Mouse (Mus musculus) gastrocnemius, postnatal 10 days (tissue): ENCODE data around the gene Cyb561d1. TPM values are rescaled to one million over a fixed set of nuclear protein-coding genes. Genes with fewer than 3 reads are reported as not detected.

Experiments used
- DNase-seq: peaks from one replicate; pipeline ENCODE4 v3.0.0; 2021; ENCODE audit warnings: mixed read lengths
- total RNA-seq, 2 experiments: library from RNA; stranded (reverse); gene quantifications; 2 replicates each; pipeline ENCODE4 v1.2.3; 2021

Cyb561d1 gene
- total RNA-seq, 2 experiments from 2014 or later: 3.5 to 4.2 TPM

- DNase-seq: peak; percentile 89
These were observed 2.8 kb upstream of the Cyb561d1 start for GRCm38 (mm10) chr3:108203621-108204325.

- no peak for DNase-seq
These were observed 2.2 kb upstream of the Cyb561d1 start for GRCm38 (mm10) chr3:108203212-108203611.

GRCm38 (mm10) chr3:108202506-108202905 is 1.5 kb upstream of the Cyb561d1 start:
- DNase-seq: no peak

- no peak for DNase-seq
These were observed 1.8 kb downstream of the Cyb561d1 start for GRCm38 (mm10) chr3:108199231-108199630.

- DNase-seq: no peak
These were observed 3.9 kb downstream of the Cyb561d1 start for GRCm38 (mm10) chr3:108197066-108197497.

- DNase-seq: no peak
These were observed 4.9 kb downstream of the Cyb561d1 start for GRCm38 (mm10) chr3:108195941-108196590.

- no peak for DNase-seq
These were observed 5.7 kb downstream of the Cyb561d1 start for GRCm38 (mm10) chr3:108195287-108195686.

GRCm38 (mm10) chr3:108193686-108194085 is 7.3 kb downstream of the Cyb561d1 start:
- no peak for DNase-seq

GRCm38 (mm10) chr3:108189897-108190296 is 11.1 kb downstream of the Cyb561d1 start:
- DNase-seq: no peak

GRCm38 (mm10) chr3:108188716-108189490 is 12.1 kb downstream of the Cyb561d1 start:
- DNase-seq: no peak

- no peak for DNase-seq
These were observed 13.8 kb downstream of the Cyb561d1 start for GRCm38 (mm10) chr3:108187111-108187795.

- peak; percentile 61 for DNase-seq
These were observed 14.6 kb downstream of the Cyb561d1 start, which contains the start of gene Amigo1 for GRCm38 (mm10) chr3:108186098-108187047. Gene Amigo1, plus strand, starts transcription at chr3:108186335.

GRCm38 (mm10) chr3:108185460-108186097 is 15.4 kb downstream of the Cyb561d1 start:
- DNase-seq: no peak

- no peak for DNase-seq
These were observed 16.3 kb downstream of the Cyb561d1 start for GRCm38 (mm10) chr3:108184742-108185141.

GRCm38 (mm10) chr3:108180514-108180913 is 20.5 kb downstream of the Cyb561d1 start:
- DNase-seq: no peak

GRCm38 (mm10) chr3:108178756-108179715 is 22.0 kb downstream of the Cyb561d1 start:
- DNase-seq: peak; percentile 52

- DNase-seq: peak; percentile 47
These were observed 26.1 kb downstream of the Cyb561d1 start for GRCm38 (mm10) chr3:108174672-108175531.

- DNase-seq: no peak
These were observed 31.8 kb downstream of the Cyb561d1 start for GRCm38 (mm10) chr3:108169199-108169598.
